ENCODE assay signal across 23 mouse cellular contexts in the genomic region with DNA sequence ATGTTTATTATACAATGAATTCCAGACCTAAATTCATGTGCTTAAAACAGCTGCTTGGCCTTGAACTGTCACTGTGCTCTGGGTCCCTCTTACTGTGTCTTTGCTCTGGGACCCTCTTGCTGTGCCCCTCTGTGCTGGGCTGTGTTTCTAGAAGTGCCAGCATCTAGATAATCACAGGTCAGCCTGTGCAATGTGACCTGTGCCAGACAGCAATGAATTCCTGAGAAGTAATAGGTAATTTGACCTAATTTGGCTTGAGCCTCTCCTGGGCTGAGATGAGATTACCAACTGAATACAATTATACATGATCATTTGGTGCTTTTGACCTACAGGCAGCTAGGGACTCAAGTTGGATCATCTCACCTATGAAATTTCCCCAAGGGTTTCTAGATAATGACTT.
DNase-seq lines count a peak whose midpoint lies in the region; ATAC-seq and TF ChIP-seq lines count a peak whose summit lies in the region.
"Had no signal": no experiment of that assay in that cellular context is flagged by ENCODE, and none has a peak within 500 bp of the region (broad histone marks: within the 10 kb centered on the region; RNA-seq: fewer than 3 reads in every experiment).

No protein-coding gene starts in this region.

- no peak overlapping the region for H3K4me3 ChIP-seq in hindbrain, embryonic 15.5 days
- H3K4me3 ChIP-seq in hindbrain, embryonic 14.5 days (replicated peaks; ENCODE audit: low read length): no peak overlapping the region
- H3K4me3 ChIP-seq in embryonic facial prominence, embryonic 10.5 days: no peak overlapping the region
- no peak overlapping the region for H3K4me3 ChIP-seq in hindbrain, embryonic 16.5 days (ENCODE audit: low read length)
- no peak overlapping the region for H3K4me3 ChIP-seq in liver, postnatal 0 days (ENCODE audit: low read depth, low read length)
- H3K4me3 ChIP-seq: embryonic facial prominence, embryonic 15.5 days; erythroblast, embryonic 14.5 days; forebrain, embryonic 10.5 days; heart, adult 2 months; heart, embryonic 15.5 days had no signal

- H3K4me1 ChIP-seq in hindbrain, embryonic 15.5 days (replicated peaks): no peaks in the 10 kb centered on the region
- H3K4me1 ChIP-seq in hindbrain, embryonic 14.5 days (replicated peaks; ENCODE audit: control insufficient read depth, insufficient read depth, low read length): no peaks in the 10 kb centered on the region
- peaks cover 18% of the 10 kb centered on the region for H3K4me1 ChIP-seq in embryonic facial prominence, embryonic 10.5 days
- no peaks in the 10 kb centered on the region for H3K4me1 ChIP-seq in hindbrain, embryonic 16.5 days (ENCODE audit: control insufficient read depth, insufficient read depth, low read depth, low read length)
- H3K4me1 ChIP-seq in liver, postnatal 0 days (ENCODE audit: insufficient read depth): no peaks in the 10 kb centered on the region
- H3K4me1 ChIP-seq: embryonic facial prominence, embryonic 15.5 days; forebrain, embryonic 10.5 days; heart, embryonic 15.5 days had no signal

- no peak for TF ChIP-seq EP300 in liver, postnatal 0 days (IDR thresholded peaks at IDR 0.05; ENCODE audit: low read depth)

- peak overlapping the region; percentile 20 for H3K27ac ChIP-seq in hindbrain, embryonic 15.5 days (replicated peaks)
- no peak overlapping the region for H3K27ac ChIP-seq in hindbrain, embryonic 14.5 days
- no peak overlapping the region for H3K27ac ChIP-seq in embryonic facial prominence, embryonic 10.5 days (replicated peaks)
- no peak overlapping the region for H3K27ac ChIP-seq in hindbrain, embryonic 16.5 days (ENCODE audit: low read depth, low read length)
- H3K27ac ChIP-seq in liver, postnatal 0 days (ENCODE audit: low read depth): no peak overlapping the region
- H3K27ac ChIP-seq: embryonic facial prominence, embryonic 15.5 days; forebrain, embryonic 10.5 days; heart, adult 2 months; heart, embryonic 15.5 days had no signal

- H3K36me3 ChIP-seq in hindbrain, embryonic 15.5 days: no peaks in the 10 kb centered on the region
- no peaks in the 10 kb centered on the region for H3K36me3 ChIP-seq in hindbrain, embryonic 14.5 days (replicated peaks; ENCODE audit: control insufficient read depth, insufficient read depth)
- H3K36me3 ChIP-seq in embryonic facial prominence, embryonic 10.5 days (replicated peaks): no peaks in the 10 kb centered on the region
- H3K36me3 ChIP-seq in hindbrain, embryonic 16.5 days (ENCODE audit: control insufficient read depth, insufficient read depth, low read length): no peaks in the 10 kb centered on the region
- no peaks in the 10 kb centered on the region for H3K36me3 ChIP-seq in liver, postnatal 0 days (replicated peaks; ENCODE audit: insufficient read depth, low read length)
- H3K36me3 ChIP-seq: embryonic facial prominence, embryonic 15.5 days; forebrain, embryonic 10.5 days; G1E; heart, embryonic 15.5 days had no signal

- H3K27me3 ChIP-seq in hindbrain, embryonic 15.5 days: no peaks in the 10 kb centered on the region
- H3K27me3 ChIP-seq in hindbrain, embryonic 14.5 days (ENCODE audit: control insufficient read depth, insufficient read depth, low read length): no peaks in the 10 kb centered on the region
- no peaks in the 10 kb centered on the region for H3K27me3 ChIP-seq in embryonic facial prominence, embryonic 10.5 days (replicated peaks; ENCODE audit: low read depth, poor library complexity, severe bottlenecking)
- no peaks in the 10 kb centered on the region for H3K27me3 ChIP-seq in hindbrain, embryonic 16.5 days (replicated peaks; ENCODE audit: control insufficient read depth, insufficient read depth, low read length)
- no peaks in the 10 kb centered on the region for H3K27me3 ChIP-seq in liver, postnatal 0 days (ENCODE audit: insufficient read depth, low read length)
- H3K27me3 ChIP-seq: embryonic facial prominence, embryonic 15.5 days; heart, embryonic 15.5 days had no signal

- no peaks in the 10 kb centered on the region for H3K9me3 ChIP-seq in hindbrain, embryonic 15.5 days
- no peaks in the 10 kb centered on the region for H3K9me3 ChIP-seq in hindbrain, embryonic 14.5 days (ENCODE audit: control insufficient read depth, low read length)
- H3K9me3 ChIP-seq in embryonic facial prominence, embryonic 10.5 days: no peaks in the 10 kb centered on the region
- H3K9me3 ChIP-seq in hindbrain, embryonic 16.5 days (ENCODE audit: control insufficient read depth, low read length): no peaks in the 10 kb centered on the region
- no peaks in the 10 kb centered on the region for H3K9me3 ChIP-seq in liver, postnatal 0 days (ENCODE audit: low read length)
- H3K9me3 ChIP-seq: embryonic facial prominence, embryonic 15.5 days; forebrain, embryonic 10.5 days; G1E; heart, embryonic 15.5 days had no signal

- H3K9ac ChIP-seq in hindbrain, embryonic 15.5 days: no peak overlapping the region
- no peak overlapping the region for H3K9ac ChIP-seq in hindbrain, embryonic 14.5 days
- H3K9ac ChIP-seq in hindbrain, embryonic 16.5 days (ENCODE audit: low read depth, low read length): no peak overlapping the region
- no peak overlapping the region for H3K9ac ChIP-seq in liver, postnatal 0 days (replicated peaks)
- H3K9ac ChIP-seq: embryonic facial prominence, embryonic 15.5 days; heart, embryonic 15.5 days had no signal

- H3K4me2 ChIP-seq in hindbrain, embryonic 15.5 days: no peak overlapping the region
- no peak overlapping the region for H3K4me2 ChIP-seq in hindbrain, embryonic 14.5 days (replicated peaks)
- no peak overlapping the region for H3K4me2 ChIP-seq in hindbrain, embryonic 16.5 days (ENCODE audit: low read length)
- H3K4me2 ChIP-seq in liver, postnatal 0 days (ENCODE audit: low read depth, low read length): no peak overlapping the region
- H3K4me2 ChIP-seq: embryonic facial prominence, embryonic 15.5 days; heart, embryonic 11.5 days; heart, embryonic 15.5 days had no signal

- ATAC-seq in hindbrain, embryonic 15.5 days (ENCODE audit: low FRiP score, low read depth): peak; percentile 30; the same call in 1 of the 2 replicates
- ATAC-seq in hindbrain, embryonic 14.5 days (ENCODE audit: low FRiP score): no peak
- peak; percentile 58 for ATAC-seq in hindbrain, embryonic 16.5 days
- ATAC-seq in liver, postnatal 0 days: no peak
- ATAC-seq: CD4-positive, CD25-positive, alpha-beta regulatory T cell, adult 4 months; forebrain, embryonic 14.5 days had no signal

- no peak for DNase-seq in hindbrain, embryonic 14.5 days (ENCODE audit: low spot score)
- peak; percentile 33 for DNase-seq in embryonic facial prominence, embryonic 10.5 days (ENCODE audit: low spot score)
- no peak for DNase-seq in gastrocnemius, postnatal 10 days
- DNase-seq in liver, postnatal 0 days: no peak
- DNase-seq: adrenal gland, adult 8-10 months; adrenal gland, postnatal 36 days; cerebellum, adult 11-12 months; cerebellum, adult 9-11 months; cerebellum, postnatal 36 days; gastrocnemius, postnatal 14 days; heart, adult 2 months; heart, postnatal 14 days; kidney, adult 11 months had no signal

- no peak for TF ChIP-seq CTCF in liver, postnatal 0 days (IDR thresholded peaks at IDR 0.05; ENCODE audit: low read depth)

Comparison
In these comparisons a context has a peak if more than half of its experiments do, and no peak if none do; other contexts are left out.
1. ATAC-seq: peak in hindbrain, embryonic 15.5 days (single experiment) and hindbrain, embryonic 16.5 days (single experiment); none in hindbrain, embryonic 14.5 days (single experiment) and liver, postnatal 0 days (single experiment).